Mouse (Mus musculus): ENCODE data around the gene Olfr315.
"Not testable (repeated sequence)": the region's sequence is repeated elsewhere in the genome, so short reads cannot be mapped to it uniquely, and the experiment has no call there.

Gene Olfr315

DNA sequence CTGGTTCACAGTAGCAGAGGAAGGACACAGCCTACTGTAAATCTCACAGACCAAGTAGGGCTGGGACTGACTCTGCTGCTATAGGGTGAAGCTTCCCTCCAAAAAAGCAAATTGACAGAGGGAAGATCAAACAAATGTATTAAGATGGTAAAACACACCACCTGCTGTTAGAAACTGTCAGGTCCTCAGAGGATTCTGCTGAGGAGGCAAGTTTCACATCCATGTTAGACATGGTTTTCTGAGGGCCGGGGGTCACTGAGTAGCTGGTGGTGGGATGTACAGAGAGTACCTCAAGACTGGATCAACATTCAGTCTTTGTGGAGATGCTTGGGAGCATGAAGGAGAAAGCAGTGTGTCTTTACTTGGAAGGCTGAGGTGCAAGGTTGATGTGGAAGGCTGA lies 42.7 kb downstream of the Olfr315 start:
- no peak for DNase-seq (ENCODE audit: low spot score)

DNA sequence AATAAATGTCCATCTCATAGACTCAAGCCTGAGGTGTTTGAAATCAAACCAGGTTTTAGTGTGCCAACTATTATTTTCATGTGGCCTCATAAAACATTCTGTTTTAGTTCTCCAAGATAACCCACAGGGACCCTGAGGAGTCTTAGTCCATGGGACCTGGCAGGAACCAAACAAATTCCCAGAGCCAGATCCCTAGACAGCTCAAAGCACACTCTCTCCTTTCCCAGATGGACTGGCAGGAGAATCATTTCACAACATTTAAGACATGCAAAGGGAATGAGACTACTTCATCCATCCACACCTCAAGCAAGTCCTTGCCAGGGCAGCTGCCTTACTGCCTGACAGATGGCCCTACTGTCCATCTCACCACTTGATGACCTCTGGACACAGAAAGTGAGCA lies 55.9 kb downstream of the Olfr315 start, which contains the start of gene Olfr312:
TSS of gene Olfr312 (plus strand) at position 301 of the 400 bp plus-strand sequence.
- not testable (repeated sequence) for DNase-seq (ENCODE audit: low spot score)

GRCm38 (mm10) chr11:58829764-58830163 lies 56.8 kb downstream of the Olfr315 start:
- no peak for DNase-seq (ENCODE audit: low spot score)

Data from lung, postnatal 25 days (tissue).